Mouse (Mus musculus) G1E-ER4 (cell line): Measurements from ENCODE around the gene Tmem179b. TPM values are rescaled to one million over a fixed set of nuclear protein-coding genes. Genes with fewer than 3 reads are reported as not detected.

Experiments
- GATA1 ChIP-seq: IDR thresholded peaks from one replicate; pipeline ENCODE4 v1.8.0; 2012; ENCODE audit warnings: low read length, inconsistent platforms
- polyA plus RNA-seq: library from polyadenylated mRNA; stranded (reverse); fragments of >175 nt; gene quantifications from 2 replicates; pipeline ENCODE4 v1.2.3, GENCODE M21; 2012

Gene Tmem179b
- polyA plus RNA-seq = 50.4 and 51.8 TPM in 2 replicates

GRCm38 (mm10) chr19:8774086-8774835 lies at the start of gene Tmem179b:
Gene Tmem179b (minus strand): TSS chr19:8774467.
- TF ChIP-seq GATA1 = no peak

DNA sequence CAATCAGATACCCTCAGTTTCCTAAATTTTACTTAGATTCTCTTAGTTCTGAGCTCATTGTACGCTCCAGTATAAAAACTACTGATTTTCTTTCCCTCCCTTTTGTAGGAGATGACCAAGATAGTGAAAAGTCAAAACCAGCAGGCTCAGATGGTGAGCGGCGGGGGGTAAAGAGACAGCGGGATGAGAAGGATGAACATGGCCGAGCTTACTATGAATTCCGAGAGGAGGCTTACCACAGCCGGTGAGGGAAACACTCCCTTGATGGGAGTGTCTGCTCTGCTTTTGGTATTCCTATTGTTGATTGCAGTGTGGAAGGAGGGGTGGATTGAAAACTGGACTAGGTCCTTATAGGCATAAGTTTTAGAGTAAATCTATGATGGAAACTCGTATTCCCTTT lies 48.4 kb upstream of the Tmem179b start:
- TF ChIP-seq GATA1 = no peak

GRCm38 (mm10) chr19:8821146-8821545 lies 46.9 kb upstream of the Tmem179b start:
- TF ChIP-seq GATA1 = no peak

- TF ChIP-seq GATA1 = no peak
Measured at GRCm38 (mm10) chr19:8820424-8820956, 46.2 kb upstream of the Tmem179b start.

- TF ChIP-seq GATA1 = no peak
Measured at GRCm38 (mm10) chr19:8819596-8820423, 45.5 kb upstream of the Tmem179b start, which contains the start of gene Hnrnpul2. Gene Hnrnpul2 (plus strand): TSS chr19:8820010.

GRCm38 (mm10) chr19:8818801-8819595 lies 44.7 kb upstream of the Tmem179b start, which contains the start of gene Ttc9c:
Gene Ttc9c (minus strand): TSS chr19:8819333.
- no peak for TF ChIP-seq GATA1

GRCm38 (mm10) chr19:8818301-8818798 lies 44.1 kb upstream of the Tmem179b start:
- no peak for TF ChIP-seq GATA1

GRCm38 (mm10) chr19:8817001-8817400 lies 42.7 kb upstream of the Tmem179b start:
- TF ChIP-seq GATA1 = no peak

- TF ChIP-seq GATA1 = no peak
Measured at GRCm38 (mm10) chr19:8815812-8816211, 41.5 kb upstream of the Tmem179b start.

DNA sequence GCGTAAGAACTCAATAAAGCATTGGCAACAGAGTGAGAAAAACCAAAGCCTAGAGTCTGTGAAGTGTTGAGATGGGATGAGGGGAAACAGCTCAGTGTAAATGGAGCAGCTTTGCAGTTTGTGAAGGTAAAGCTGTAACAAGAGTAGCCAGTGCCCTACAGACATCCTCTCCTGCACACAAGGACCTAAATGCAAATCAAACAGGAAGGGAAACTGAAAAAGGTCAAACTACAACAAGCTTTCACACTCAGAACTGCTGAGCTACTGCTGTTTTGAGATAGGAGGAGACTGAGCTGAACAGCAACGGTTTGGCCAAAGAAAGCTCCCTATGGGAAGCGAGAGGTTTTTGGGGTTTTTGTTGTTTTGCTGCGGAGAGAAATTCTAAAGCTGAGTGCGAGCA lies 32.5 kb upstream of the Tmem179b start:
- TF ChIP-seq GATA1 = no peak

DNA sequence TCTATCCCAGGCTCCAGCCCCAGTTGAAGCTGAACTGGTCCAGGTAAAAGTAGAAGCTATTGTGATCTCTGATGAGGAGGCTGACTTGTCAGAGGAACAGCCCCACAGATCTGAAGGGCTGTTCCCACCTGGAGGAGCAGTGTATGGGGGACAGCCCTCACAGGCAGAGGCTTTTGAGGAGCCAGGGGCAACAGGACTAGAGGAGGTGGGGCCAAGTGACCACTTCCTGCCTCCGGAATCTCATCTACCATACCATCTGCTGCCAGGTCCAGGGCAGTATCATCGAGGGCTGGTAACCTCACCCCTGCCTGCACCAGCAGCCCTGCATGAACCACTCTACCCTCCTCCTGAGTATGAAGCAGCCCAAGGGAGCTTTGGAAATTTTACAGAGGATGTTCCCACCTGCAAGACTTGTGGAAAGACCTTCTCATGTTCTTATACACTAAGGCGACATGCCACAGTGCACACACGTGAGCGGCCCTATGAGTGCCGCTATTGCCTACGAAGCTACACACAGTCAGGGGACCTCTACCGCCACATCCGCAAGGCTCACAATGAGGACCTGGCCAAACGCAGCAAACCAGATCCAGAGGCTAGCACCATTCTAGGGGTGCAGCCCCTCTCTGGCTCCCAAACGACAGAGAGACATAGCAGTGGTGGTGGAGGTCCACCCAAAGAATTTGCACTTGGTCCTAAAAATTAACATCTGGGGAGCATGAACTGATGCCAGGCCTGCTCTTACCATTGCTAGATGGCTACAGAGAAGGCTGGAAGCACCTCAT lies 29.8 kb upstream of the Tmem179b start:
- no peak for TF ChIP-seq GATA1

DNA sequence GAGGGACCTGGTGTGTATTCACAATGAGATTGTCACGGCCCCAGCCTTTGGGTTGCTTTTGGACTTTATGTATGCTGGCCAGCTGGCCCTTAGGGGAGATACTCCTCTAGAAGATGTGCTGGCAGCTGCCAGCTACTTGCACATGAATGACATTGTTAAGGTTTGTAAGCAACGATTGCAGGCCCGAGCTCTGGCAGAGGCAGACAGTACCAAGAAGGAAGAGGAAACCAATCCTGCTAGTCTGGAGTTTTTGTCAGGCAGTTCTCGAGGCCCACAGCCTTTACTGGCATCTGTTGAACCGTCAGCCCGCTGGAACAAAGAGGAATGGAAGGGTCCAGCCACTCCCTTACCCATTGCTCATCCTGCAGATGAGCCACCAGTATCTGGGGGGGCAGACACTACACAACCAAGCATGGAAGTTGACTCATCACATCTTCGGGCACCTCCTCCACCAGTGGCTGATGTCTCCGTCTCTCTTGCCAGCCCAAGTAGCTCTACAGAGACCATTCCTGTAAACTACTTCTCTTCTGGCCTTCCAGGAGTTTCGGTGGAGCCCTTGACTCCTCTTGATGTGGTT lies 29.0 kb upstream of the Tmem179b start:
- no peak for TF ChIP-seq GATA1

- no peak for TF ChIP-seq GATA1
Measured at GRCm38 (mm10) chr19:8802130-8802821, 28.0 kb upstream of the Tmem179b start, which contains the start of gene Zbtb3. Gene Zbtb3 (plus strand): TSS chr19:8802555.
